Mouse (Mus musculus) 416B (cell line): ENCODE measurements around the gene Olfr745.

Source experiments
- DNase-seq: peaks from one replicate; pipeline ENCODE4 v3.0.0; 2011; ENCODE audit warnings: low read depth

The Olfr745 gene

DNA sequence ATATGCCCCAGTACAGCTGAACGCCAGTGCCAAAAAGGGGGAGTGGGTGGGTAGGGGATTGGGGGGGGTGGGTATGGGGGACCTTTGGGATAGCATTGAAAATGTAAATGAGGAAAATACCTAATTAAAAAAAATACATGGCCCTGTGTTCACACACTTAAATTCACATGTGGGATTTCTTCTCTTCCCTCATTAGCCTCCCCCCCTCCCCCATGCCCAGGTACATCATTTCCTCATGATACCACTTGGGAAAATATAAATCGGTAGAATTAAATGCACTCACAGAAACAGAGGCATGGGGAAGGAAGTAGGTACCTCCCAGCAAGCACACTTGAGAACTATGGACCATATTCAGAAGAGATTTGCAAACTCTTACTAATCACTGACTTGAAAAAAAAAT lies at the start of gene Olfr745:
Olfr745 (plus strand) TSS at position 301 of the 400 bp plus-strand sequence.
- DNase-seq: no peak

DNA sequence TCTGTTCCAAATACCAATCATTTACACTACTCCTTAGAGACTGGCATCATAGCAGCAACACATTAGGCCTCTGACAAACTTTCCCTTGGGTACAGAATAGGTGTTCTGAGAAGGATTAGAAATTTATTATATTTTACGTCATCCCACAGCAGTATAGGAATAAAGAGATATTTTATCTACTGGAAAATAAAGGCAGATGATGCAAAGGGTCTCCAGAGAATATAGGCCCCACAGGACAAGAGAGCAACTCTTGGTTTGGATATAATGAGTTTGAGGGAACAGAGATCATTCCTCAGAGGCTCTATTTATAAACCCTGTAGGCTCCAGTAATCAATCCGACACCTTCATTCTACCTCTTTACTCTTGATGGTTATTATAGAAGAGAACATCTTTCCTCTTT lies 24.6 kb upstream of the Olfr745 start, which contains the start of gene Olfr744:
Olfr744 (plus strand) TSS at position 301 of the 400 bp plus-strand sequence.
- DNase-seq: no peak

DNA sequence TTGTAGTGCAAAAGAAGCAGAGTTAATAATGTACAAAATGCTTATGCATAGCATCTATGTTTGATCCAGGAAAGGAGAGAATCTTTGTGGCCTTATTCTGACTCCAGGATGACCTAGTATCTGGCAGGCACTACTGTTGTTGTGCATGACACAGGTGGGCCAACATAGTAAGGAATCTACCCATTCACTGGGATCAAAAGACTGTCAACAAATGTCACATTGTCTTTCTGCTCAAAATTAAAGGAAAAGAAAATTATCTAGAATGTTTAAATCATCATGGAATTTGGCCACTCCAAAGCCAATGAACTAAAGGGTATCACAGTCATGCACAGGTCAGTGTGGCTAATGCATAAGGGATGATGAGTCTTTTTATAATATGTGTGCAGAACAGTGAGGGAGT lies 7.6 kb downstream of the Olfr745 start, which contains the start of gene Olfr746:
Olfr746 (plus strand) TSS at position 301 of the 400 bp plus-strand sequence.
- DNase-seq: no peak

DNA sequence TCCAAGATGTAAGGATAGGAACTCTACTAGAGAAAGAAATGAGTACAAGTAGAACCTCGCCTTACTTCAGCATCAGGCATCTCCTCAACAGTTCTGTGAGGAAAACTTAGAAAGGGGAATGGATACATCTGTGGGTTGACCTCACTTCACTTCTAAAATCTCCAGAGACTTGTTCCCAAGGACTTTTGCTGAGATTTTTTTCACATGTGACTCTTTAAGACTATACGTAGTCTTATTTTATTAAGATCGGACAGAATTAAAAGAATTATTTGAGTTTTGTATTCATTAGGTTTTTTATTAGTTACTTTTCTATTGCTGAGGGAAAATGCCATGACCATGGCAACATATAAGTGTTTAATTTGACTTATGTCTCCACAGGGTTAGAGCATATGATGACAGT lies 53.9 kb downstream of the Olfr745 start, which contains the start of gene Olfr747:
Olfr747 (minus strand) TSS at position 101 of the 400 bp plus-strand sequence.
- no peak for DNase-seq
